Mouse (Mus musculus): ENCODE results near the gene Zbtb2.

- no peak for TF ChIP-seq CTCF (IDR thresholded peaks at IDR 0.05; ENCODE audit: low read depth)
- no peak; the same call in none of the 2 replicates for TF ChIP-seq EP300 (IDR thresholded peaks at IDR 0.05; ENCODE audit: low read depth)
Observed at GRCm38 (mm10) chr10:4432123-4432931, 44.4 kb upstream of the Zbtb2 start, which contains the start of the genes Rmnd1 and Armt1.
